Mouse (Mus musculus) E14TG2a.4 (cell line): Measurements from ENCODE around the gene Pid1.

Experiments
- H3K27me3 ChIP-seq: 2 replicates; pipeline ENCODE4 v1.6.1; 2014; ENCODE audit warnings: low read length, control low read depth; ENCODE audit not compliant: insufficient read depth
- H3K36me3 ChIP-seq: 2 replicates; pipeline ENCODE4 v1.6.1; 2014; ENCODE audit warnings: low read length, control low read depth; ENCODE audit not compliant: insufficient read depth
- H3K4me1 ChIP-seq: replicated peaks from 2 replicates; pipeline ENCODE4 v1.6.1; 2014; ENCODE audit warnings: low read depth, low read length, control low read depth
- H3K4me3 ChIP-seq: replicated peaks from 2 replicates; pipeline ENCODE4 v1.5.1; 2014; ENCODE audit warnings: mild to moderate bottlenecking, low read length
- H3K9me3 ChIP-seq: 2 replicates; pipeline ENCODE4 v1.6.1; 2014; ENCODE audit warnings: low read length, control low read depth
- CTCF ChIP-seq: conservative IDR thresholded peaks from 2 replicates; pipeline ENCODE4 v1.5.1; 2014; ENCODE audit warnings: low read length
- NANOG ChIP-seq: IDR thresholded peaks from 2 replicates; pipeline ENCODE4 v1.6.1; 2014; ENCODE audit warnings: borderline replicate concordance, low read length, mixed read lengths
- POU5F1 ChIP-seq: IDR thresholded peaks from 2 replicates; pipeline ENCODE4 v1.6.1; 2014; ENCODE audit warnings: low read length, borderline replicate concordance

Gene Pid1

DNA sequence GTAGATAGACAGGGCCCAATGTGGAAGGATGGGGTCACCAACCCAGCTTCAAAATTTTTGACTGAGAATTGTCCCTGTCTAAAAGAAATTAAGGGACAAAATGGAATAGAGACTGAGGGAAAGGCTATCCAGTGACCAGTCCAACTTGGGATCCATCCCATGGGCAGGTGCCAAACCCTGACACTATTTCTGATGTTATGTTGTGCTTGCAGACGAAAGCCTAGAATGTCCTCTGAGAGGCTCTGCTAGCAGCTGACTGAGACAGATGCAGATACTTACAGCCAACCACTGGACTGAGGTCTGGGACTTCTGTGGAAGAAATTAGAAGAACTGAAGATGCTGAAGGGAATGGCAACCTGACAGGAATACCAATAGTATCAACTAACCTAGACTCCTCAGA lies 338.2 kb downstream of the Pid1 start:
- Histone ChIP-seq H3K27me3 (no peaks in the 10 kb centered on the region), H3K9me3 (no peaks in the 10 kb centered on the region), H3K4me3 (no peak overlapping the region), H3K36me3 (no peaks in the 10 kb centered on the region), H3K4me1 (no peaks in the 10 kb centered on the region)
- no peak for TF ChIP-seq NANOG
- no peak for TF ChIP-seq POU5F1
- no peak for TF ChIP-seq CTCF

DNA sequence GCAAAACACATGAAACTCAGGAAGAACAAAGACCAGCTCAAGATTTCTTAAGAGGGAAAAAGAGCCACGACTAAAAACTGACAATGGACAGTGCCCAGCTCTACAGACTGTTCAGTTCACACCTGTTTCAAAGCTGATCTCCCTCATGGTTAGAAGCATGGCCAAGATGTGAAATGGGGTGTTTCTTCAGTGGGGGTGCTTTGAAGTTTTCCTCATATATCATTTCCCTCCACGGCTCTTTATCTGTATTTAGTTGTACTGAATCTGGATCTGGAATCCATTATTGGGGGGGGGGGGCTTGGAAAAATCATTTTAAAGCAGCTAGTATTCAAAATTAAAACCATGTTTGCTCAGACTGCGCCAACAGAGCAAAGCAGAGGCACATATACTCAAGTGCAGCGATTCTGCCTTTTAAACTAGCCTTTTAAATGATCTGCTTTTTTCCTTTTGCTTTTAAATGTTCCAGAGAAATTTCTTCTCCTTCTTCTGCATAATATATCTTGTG lies 351.1 kb downstream of the Pid1 start:
- H3K4me1 ChIP-seq, result no peaks in the 10 kb centered on the region
- no peaks in the 10 kb centered on the region for H3K9me3 ChIP-seq
- no peak for TF ChIP-seq NANOG
- no peak for TF ChIP-seq CTCF
- no peak for TF ChIP-seq POU5F1
- H3K36me3 ChIP-seq, result no peaks in the 10 kb centered on the region
- H3K27me3 ChIP-seq, result no peaks in the 10 kb centered on the region
- H3K4me3 ChIP-seq, result no peak overlapping the region

- Histone ChIP-seq H3K4me1 (no peaks in the 10 kb centered on the region), H3K27me3 (no peaks in the 10 kb centered on the region), H3K36me3 (no peaks in the 10 kb centered on the region), H3K9me3 (no peaks in the 10 kb centered on the region), H3K4me3 (no peak overlapping the region)
- no peak for TF ChIP-seq CTCF
- no peak for TF ChIP-seq POU5F1
- TF ChIP-seq NANOG, result no peak
Observed at GRCm38 (mm10) chr1:84002630-84003029, 361.4 kb downstream of the Pid1 start.
